Mouse (Mus musculus) cortical plate, adult 2 months (tissue): ENCODE results near the gene Myadml2.

Source experiments
- CTCF ChIP-seq: fragments of 200-500 bp; IDR thresholded peaks from 2 replicates; pipeline ENCODE4 v1.5.1; 2011; ENCODE audit warnings: mild to moderate bottlenecking, control low read depth, low read length; ENCODE audit not compliant: insufficient read depth; ENCODE audit errors: extremely low read depth
- POLR2A ChIP-seq: fragments of 200-500 bp; IDR thresholded peaks from 2 replicates; pipeline ENCODE4 v1.6.1; 2011; ENCODE audit warnings: mild to moderate bottlenecking, low read length, control low read depth; ENCODE audit not compliant: insufficient read depth; ENCODE audit errors: extremely low read depth

- TF ChIP-seq CTCF (no peak), POLR2A (peak; percentile 49; the same call in 1 of the 2 replicates)
Measured at GRCm38 (mm10) chr11:120643601-120643987, 4.4 kb downstream of the Myadml2 start, which contains the start of gene Pycr1.
